Mouse (Mus musculus): ENCODE data around the gene Kif5c.

The Kif5c gene

GRCm38 (mm10) chr2:49746947-49747346 lies 127.8 kb downstream of the Kif5c start:
- no peak for DNase-seq (ENCODE audit: low read depth, low spot score)

GRCm38 (mm10) chr2:49747670-49748069 lies 128.6 kb downstream of the Kif5c start:
- no peak for DNase-seq (ENCODE audit: low read depth, low spot score)

- no peak for DNase-seq (ENCODE audit: low read depth, low spot score)
Measured at GRCm38 (mm10) chr2:49748628-49749342, 129.7 kb downstream of the Kif5c start.

GRCm38 (mm10) chr2:49749730-49750576 lies 130.9 kb downstream of the Kif5c start:
- no peak for DNase-seq (ENCODE audit: low read depth, low spot score)

GRCm38 (mm10) chr2:49751544-49752210 lies 132.6 kb downstream of the Kif5c start:
- no peak for DNase-seq (ENCODE audit: low read depth, low spot score)

- DNase-seq (ENCODE audit: low read depth, low spot score): no peak
Measured at GRCm38 (mm10) chr2:49752211-49752607, 133.1 kb downstream of the Kif5c start.

GRCm38 (mm10) chr2:49753062-49753461 lies 134.0 kb downstream of the Kif5c start:
- no peak for DNase-seq (ENCODE audit: low read depth, low spot score)

- no peak for DNase-seq (ENCODE audit: low read depth, low spot score)
Measured at GRCm38 (mm10) chr2:49755054-49755453, 136.0 kb downstream of the Kif5c start.

GRCm38 (mm10) chr2:49757616-49758015 lies 138.5 kb downstream of the Kif5c start:
- DNase-seq (ENCODE audit: low read depth, low spot score): no peak

- peak; percentile 75 for DNase-seq (ENCODE audit: low read depth, low spot score)
Measured at GRCm38 (mm10) chr2:49764331-49764946, 145.3 kb downstream of the Kif5c start.

GRCm38 (mm10) chr2:49768916-49769315 lies 149.8 kb downstream of the Kif5c start:
- no peak for DNase-seq (ENCODE audit: low read depth, low spot score)

GRCm38 (mm10) chr2:49770440-49770839 lies 151.3 kb downstream of the Kif5c start:
- no peak for DNase-seq (ENCODE audit: low read depth, low spot score)

GRCm38 (mm10) chr2:49771172-49771571 lies 152.1 kb downstream of the Kif5c start:
- no peak for DNase-seq (ENCODE audit: low read depth, low spot score)

- DNase-seq (ENCODE audit: low read depth, low spot score): no peak
Measured at GRCm38 (mm10) chr2:49773194-49773931, 154.3 kb downstream of the Kif5c start.

- no peak for DNase-seq (ENCODE audit: low read depth, low spot score)
Measured at GRCm38 (mm10) chr2:49774180-49774579, 155.1 kb downstream of the Kif5c start.

- no peak for DNase-seq (ENCODE audit: low read depth, low spot score)
Measured at GRCm38 (mm10) chr2:49775187-49775586, 156.1 kb downstream of the Kif5c start.

GRCm38 (mm10) chr2:49775735-49776134 lies 156.6 kb downstream of the Kif5c start:
- DNase-seq (ENCODE audit: low read depth, low spot score): no peak

GRCm38 (mm10) chr2:49776407-49776806 lies 157.3 kb downstream of the Kif5c start:
- no peak for DNase-seq (ENCODE audit: low read depth, low spot score)

- no peak for DNase-seq (ENCODE audit: low read depth, low spot score)
Measured at GRCm38 (mm10) chr2:49787376-49788050, 168.4 kb downstream of the Kif5c start, which contains the start of gene Lypd6b. Gene Lypd6b, plus strand, starts transcription at chr2:49787688.

GRCm38 (mm10) chr2:49788051-49788418 lies 168.9 kb downstream of the Kif5c start:
- no peak for DNase-seq (ENCODE audit: low read depth, low spot score)

GRCm38 (mm10) chr2:49788643-49789042 lies 169.5 kb downstream of the Kif5c start:
- DNase-seq (ENCODE audit: low read depth, low spot score): no peak
